Mouse (Mus musculus) myocyte (in vitro differentiated cells): ENCODE measurements at regions not wholly inside any gene's neighbourhood (a gene's known extent, or its start where the extent isn't known, plus 50 kb on each side); places are given as distances from the start of the nearest gene placed in this dataset.

Experiments
- H3K27me3 ChIP-seq: one replicate; pipeline ENCODE4 v1.6.1; 2011; ENCODE audit not compliant: control insufficient read depth, insufficient read depth, insufficient read length
- H3K36me3 ChIP-seq: one replicate; pipeline ENCODE4 v1.6.1; 2011; ENCODE audit not compliant: control insufficient read depth, insufficient read depth
- H3K4me2 ChIP-seq: one replicate; pipeline ENCODE4 v1.6.1; 2011; ENCODE audit warnings: low read depth, control low read depth
- H3K4me3 ChIP-seq: one replicate; pipeline ENCODE4 v1.5.1; 2011; ENCODE audit warnings: mild to moderate bottlenecking, control low read depth, moderate library complexity
- H3K79me2 ChIP-seq: one replicate; pipeline ENCODE4 v1.6.1; 2011; ENCODE audit not compliant: control insufficient read depth, insufficient read depth
- H3ac ChIP-seq: one replicate; pipeline ENCODE4 v1.6.1; 2011; ENCODE audit not compliant: control insufficient read depth, insufficient read length
- CEBPB ChIP-seq: IDR thresholded peaks from 2 replicates; pipeline ENCODE4 v1.6.1; 2011; ENCODE audit warnings: mild to moderate bottlenecking, moderate library complexity; ENCODE audit not compliant: poor library complexity, insufficient read depth, severe bottlenecking
- E2F4 ChIP-seq: IDR thresholded peaks from one replicate; pipeline ENCODE4 v1.6.1; 2011; ENCODE audit warnings: mild to moderate bottlenecking, control low read depth, moderate library complexity; ENCODE audit not compliant: insufficient read depth
- MAX ChIP-seq: IDR thresholded peaks from one replicate; pipeline ENCODE4 v1.6.1; 2011; ENCODE audit warnings: low read depth, mild to moderate bottlenecking, control low read depth
- MYOD1 ChIP-seq, 3 experiments: IDR thresholded peaks; one replicate each; pipeline ENCODE4 v1.6.1; 2011; ENCODE audit warnings: control low read depth in 2 of 3, low read depth in 2 of 3, mild to moderate bottlenecking in 2 of 3, moderate library complexity in 1 of 3; ENCODE audit not compliant: insufficient read length in 2 of 3, control insufficient read depth in 1 of 3
- MYOG ChIP-seq, 3 experiments: IDR thresholded peaks; one replicate each; pipeline ENCODE4 v1.6.1; 2011; ENCODE audit warnings: control low read depth in 2 of 3, low read depth in 2 of 3, mild to moderate bottlenecking in 2 of 3; ENCODE audit not compliant: insufficient read length in 2 of 3, control insufficient read depth in 1 of 3, insufficient read depth in 1 of 3
- POLR2A ChIP-seq: IDR thresholded peaks from one replicate; pipeline ENCODE4 v1.6.1; 2011; ENCODE audit warnings: low read depth, mild to moderate bottlenecking, control low read depth, moderate library complexity; ENCODE audit not compliant: insufficient read length
- POLR2AphosphoS2 ChIP-seq: IDR thresholded peaks from one replicate; pipeline ENCODE4 v1.6.1; 2011; ENCODE audit warnings: low read depth, control low read depth; ENCODE audit not compliant: insufficient read length
- REST ChIP-seq: IDR thresholded peaks from one replicate; pipeline ENCODE4 v1.6.1; 2011; ENCODE audit warnings: mild to moderate bottlenecking, control low read depth, moderate library complexity; ENCODE audit not compliant: insufficient read depth, insufficient read length
- SRF ChIP-seq: IDR thresholded peaks from one replicate; pipeline ENCODE4 v1.6.1; 2011; ENCODE audit warnings: low read depth; ENCODE audit not compliant: control insufficient read depth, insufficient read length
- TCF12 ChIP-seq: IDR thresholded peaks from one replicate; pipeline ENCODE4 v1.6.1; 2011; ENCODE audit warnings: mild to moderate bottlenecking, control low read depth; ENCODE audit not compliant: poor library complexity, insufficient read depth, severe bottlenecking
- TCF3 ChIP-seq: IDR thresholded peaks from one replicate; pipeline ENCODE4 v1.6.1; 2011; ENCODE audit warnings: low read depth, control low read depth; ENCODE audit not compliant: insufficient read length
- USF1 ChIP-seq: IDR thresholded peaks from one replicate; pipeline ENCODE4 v1.6.1; 2011; ENCODE audit warnings: low read depth, mild to moderate bottlenecking, control low read depth, moderate library complexity

DNA sequence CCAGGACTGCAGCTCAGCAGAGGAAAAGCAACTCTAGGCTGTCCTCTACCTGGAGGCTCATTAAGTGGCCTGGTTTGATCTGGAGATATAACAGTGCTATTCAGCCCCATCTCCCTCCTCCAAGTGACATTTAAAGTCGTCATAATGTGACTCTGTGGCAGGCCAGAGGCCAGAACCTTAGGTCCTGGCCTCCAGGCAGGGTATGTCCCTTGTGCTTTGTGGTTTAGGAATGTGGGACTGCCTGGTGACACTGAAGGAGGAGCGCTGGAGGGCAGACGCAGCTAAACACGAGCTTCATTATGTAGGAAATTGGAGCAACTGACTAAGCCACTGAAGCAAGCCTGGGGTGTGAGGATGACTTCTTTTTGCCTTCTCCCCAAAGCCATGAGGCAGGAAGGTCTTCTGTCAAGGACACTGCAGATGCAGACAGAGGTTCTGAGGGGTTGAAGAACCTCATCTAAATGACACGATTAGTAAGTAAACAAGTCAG lies 290.9 kb upstream of the Id2 start:
- no peaks in the 10 kb centered on the region for H3K27me3 ChIP-seq
- H3ac ChIP-seq, result no peak overlapping the region
- TF ChIP-seq MYOD1 (IDR thresholded peaks at IDR 0.05; ENCODE audit: control insufficient read depth in 1 of 3, insufficient read length in 2 of 3, low read depth in 2 of 3), result no peak
- TF ChIP-seq POLR2AphosphoS2, result no peak
- TF ChIP-seq MAX, result no peak
- TF ChIP-seq MYOG (IDR thresholded peaks at IDR 0.05; ENCODE audit: control insufficient read depth in 1 of 3, insufficient read depth in 1 of 3, insufficient read length in 2 of 3, low read depth in 2 of 3), result no peak
- no peak for TF ChIP-seq TCF12
- no peak for TF ChIP-seq POLR2A
- no peak for TF ChIP-seq REST
- TF ChIP-seq TCF3, result no peak
- no peak for TF ChIP-seq USF1
- no peak for TF ChIP-seq E2F4
- no peak for TF ChIP-seq SRF
- TF ChIP-seq CEBPB, result no peak
- no peaks in the 10 kb centered on the region for H3K79me2 ChIP-seq
- no peak overlapping the region for H3K4me3 ChIP-seq
- no peak overlapping the region for H3K4me2 ChIP-seq
- no peaks in the 10 kb centered on the region for H3K36me3 ChIP-seq

- H3K4me2 ChIP-seq, result no peak overlapping the region
- no peaks in the 10 kb centered on the region for H3K27me3 ChIP-seq
- no peaks in the 10 kb centered on the region for H3K36me3 ChIP-seq
- no peaks in the 10 kb centered on the region for H3K79me2 ChIP-seq
- H3K4me3 ChIP-seq, result no peak overlapping the region
- H3ac ChIP-seq, result no peak overlapping the region
- TF ChIP-seq SRF, result no peak
These were observed 286.0 kb upstream of the Id2 start for GRCm38 (mm10) chr12:25382961-25383360.

DNA sequence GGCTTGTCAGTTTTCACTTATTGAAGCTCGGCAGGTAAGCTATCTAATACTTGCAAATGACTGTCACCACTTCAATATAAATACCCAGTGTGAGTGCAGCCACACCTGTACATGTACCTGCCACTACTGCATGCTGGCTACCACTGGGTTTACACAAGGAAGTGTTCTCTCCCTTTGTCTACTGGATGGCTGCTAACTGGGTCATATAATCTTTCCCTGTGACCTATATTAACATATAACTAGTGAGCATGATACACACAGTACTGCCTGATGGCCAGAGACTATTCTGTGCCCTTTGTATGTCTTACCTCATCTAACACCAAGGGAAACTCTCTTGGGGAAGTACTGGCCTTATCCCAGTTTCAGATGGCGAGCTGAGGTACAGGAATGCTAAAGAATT lies 285.5 kb upstream of the Id2 start:
- Histone ChIP-seq H3ac (no peak overlapping the region), H3K4me3 (no peak overlapping the region), H3K4me2 (no peak overlapping the region), H3K27me3 (no peaks in the 10 kb centered on the region), H3K79me2 (no peaks in the 10 kb centered on the region), H3K36me3 (no peaks in the 10 kb centered on the region)
- TF ChIP-seq CEBPB (no peak), POLR2AphosphoS2 (no peak), E2F4 (no peak), TCF3 (no peak), MAX (no peak), REST (no peak), TCF12 (no peak), MYOG (IDR thresholded peaks at IDR 0.05; ENCODE audit: control insufficient read depth in 1 of 3, insufficient read depth in 1 of 3, insufficient read length in 2 of 3, low read depth in 2 of 3) (no peak), USF1 (no peak), SRF (no peak)

DNA sequence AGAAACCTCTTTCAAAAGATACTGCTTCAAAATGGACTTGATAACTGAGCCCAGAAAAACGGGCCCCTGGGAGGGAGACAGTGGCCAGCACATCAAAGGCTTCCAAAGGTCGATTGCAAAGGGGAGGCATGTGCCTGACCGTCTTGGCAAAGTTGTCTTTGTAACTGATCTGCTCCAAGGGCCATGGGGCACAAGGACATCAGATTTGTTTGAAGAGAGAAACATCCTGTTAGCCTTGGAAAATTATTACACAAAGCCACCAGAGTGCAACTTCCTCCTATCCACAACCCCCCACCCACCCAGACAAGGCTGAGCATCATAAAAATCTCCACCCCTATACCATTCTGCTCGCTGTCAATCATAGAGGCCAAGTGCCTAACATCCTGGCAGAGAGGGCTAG lies 284.7 kb upstream of the Id2 start:
- H3ac ChIP-seq, result no peak overlapping the region
- no peak overlapping the region for H3K4me3 ChIP-seq
- H3K79me2 ChIP-seq, result no peaks in the 10 kb centered on the region
- no peak overlapping the region for H3K4me2 ChIP-seq
- H3K27me3 ChIP-seq, result no peaks in the 10 kb centered on the region
- no peak for TF ChIP-seq TCF3
- no peak for TF ChIP-seq TCF12
- TF ChIP-seq E2F4, result no peak
- no peak for TF ChIP-seq USF1
- TF ChIP-seq MYOG (IDR thresholded peaks at IDR 0.05; ENCODE audit: control insufficient read depth in 1 of 3, insufficient read depth in 1 of 3, insufficient read length in 2 of 3, low read depth in 2 of 3), result no peak
- no peak for TF ChIP-seq REST
- no peak for TF ChIP-seq CEBPB
- no peak for TF ChIP-seq MYOD1 (IDR thresholded peaks at IDR 0.05; ENCODE audit: control insufficient read depth in 1 of 3, insufficient read length in 2 of 3, low read depth in 2 of 3)
- H3K36me3 ChIP-seq, result no peaks in the 10 kb centered on the region

DNA sequence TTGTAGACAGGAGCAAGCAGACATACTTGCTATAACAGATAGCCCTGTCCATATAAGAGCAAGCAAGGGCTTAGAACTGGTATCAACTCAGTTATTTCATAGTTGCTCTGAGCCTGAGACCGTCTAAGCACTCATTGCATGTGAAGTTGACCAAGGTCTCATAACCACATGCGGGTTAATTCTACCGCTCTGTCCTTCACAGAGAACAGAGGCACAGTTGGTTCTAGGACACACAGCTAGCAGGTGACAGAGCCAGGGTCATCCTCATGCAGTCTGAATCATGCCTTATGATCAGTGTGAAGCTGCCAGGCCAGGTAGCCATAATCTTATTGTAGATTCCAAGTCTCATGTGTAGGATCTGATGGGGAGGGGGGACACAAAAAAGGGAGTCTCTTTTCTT lies 283.1 kb upstream of the Id2 start:
- H3K4me2 ChIP-seq, result no peak overlapping the region
- no peaks in the 10 kb centered on the region for H3K36me3 ChIP-seq
- no peak overlapping the region for H3ac ChIP-seq
- H3K4me3 ChIP-seq, result no peak overlapping the region
- H3K27me3 ChIP-seq, result no peaks in the 10 kb centered on the region
- H3K79me2 ChIP-seq, result no peaks in the 10 kb centered on the region
- TF ChIP-seq TCF12 (no peak), USF1 (no peak), CEBPB (no peak), POLR2A (no peak), MAX (no peak)

DNA sequence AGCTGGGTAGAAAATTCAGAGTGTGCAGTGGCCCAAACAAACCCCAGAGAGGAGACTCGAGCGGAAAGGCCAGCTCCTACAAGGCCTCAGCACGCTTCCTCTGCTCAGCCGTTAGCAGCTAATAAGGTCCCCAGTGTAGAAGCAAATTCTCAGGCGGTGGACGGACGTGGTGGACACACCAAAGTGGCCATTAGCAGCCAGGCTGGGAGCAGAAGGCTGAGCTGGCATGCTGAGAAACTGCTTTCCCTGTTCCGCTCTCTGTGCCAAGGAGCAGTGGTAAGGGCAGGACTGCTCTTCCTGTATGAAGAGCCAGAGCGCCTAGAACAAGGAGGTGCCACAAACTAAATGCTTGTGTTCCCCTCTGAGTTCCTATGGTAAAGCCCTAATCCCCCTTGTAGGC lies 282.1 kb upstream of the Id2 start:
- no peak overlapping the region for H3K4me2 ChIP-seq
- H3K27me3 ChIP-seq, result no peaks in the 10 kb centered on the region
- H3K4me3 ChIP-seq, result no peak overlapping the region
- H3ac ChIP-seq, result no peak overlapping the region
- H3K36me3 ChIP-seq, result no peaks in the 10 kb centered on the region
- TF ChIP-seq MYOD1 (IDR thresholded peaks at IDR 0.05; ENCODE audit: control insufficient read depth in 1 of 3, insufficient read length in 2 of 3, low read depth in 2 of 3), result no peak
- no peak for TF ChIP-seq USF1
- no peak for TF ChIP-seq CEBPB
- TF ChIP-seq SRF, result no peak
- no peak for TF ChIP-seq REST
- TF ChIP-seq MAX, result no peak
- no peak for TF ChIP-seq MYOG (IDR thresholded peaks at IDR 0.05; ENCODE audit: control insufficient read depth in 1 of 3, insufficient read depth in 1 of 3, insufficient read length in 2 of 3, low read depth in 2 of 3)
- no peak for TF ChIP-seq POLR2A
- TF ChIP-seq TCF3, result no peak
- no peak for TF ChIP-seq TCF12
- no peak for TF ChIP-seq POLR2AphosphoS2
- TF ChIP-seq E2F4, result no peak
- H3K79me2 ChIP-seq, result no peaks in the 10 kb centered on the region
